Mouse (Mus musculus) CH12.LX (cell line): Measurements from ENCODE around the gene Ptgs2. TPM values are rescaled to one million over a fixed set of nuclear protein-coding genes. Genes with fewer than 3 reads are reported as not detected.

ENCODE experiments used
- DNase-seq: peaks from one replicate; pipeline ENCODE4 v3.0.0-alpha.2; 2013; ENCODE audit errors: extremely low read depth
- H3K27ac ChIP-seq: 2 replicates; pipeline ENCODE4 v1.5.1; 2012; ENCODE audit warnings: low read depth, mild to moderate bottlenecking, control low read depth, moderate library complexity; ENCODE audit not compliant: insufficient read depth
- H3K27me3 ChIP-seq: replicated peaks from 2 replicates; pipeline ENCODE3; 2012; ENCODE audit warnings: inconsistent platforms
- H3K36me3 ChIP-seq, 2 experiments: replicated peaks in 1 of 2; 2 replicates each; pipeline versions ENCODE3 to v1.6.1; 2012; ENCODE audit warnings: inconsistent platforms in 1 of 2, low read length in 1 of 2, mild to moderate bottlenecking in 1 of 2, mixed read lengths in 1 of 2, moderate library complexity in 1 of 2; ENCODE audit not compliant: control insufficient read depth in 1 of 2, insufficient read depth in 1 of 2
- H3K4me1 ChIP-seq, 2 experiments: 2 replicates each; pipeline ENCODE4 v1.6.1; 2012; ENCODE audit warnings: inconsistent platforms in 1 of 2, moderate library complexity in 1 of 2; ENCODE audit not compliant: insufficient read depth in 2 of 2, control insufficient read depth in 1 of 2
- H3K4me2 ChIP-seq: 2 replicates; pipeline ENCODE4 v1.6.1; 2012; ENCODE audit warnings: low read depth, mild to moderate bottlenecking, control low read depth; ENCODE audit not compliant: poor library complexity, insufficient read depth, severe bottlenecking
- H3K4me3 ChIP-seq, 3 experiments: fragments of 150-350 bp in 1 of 3; sonication (generic) in 1 of 3; replicated peaks in 1 of 3; 2 replicates each; pipeline versions ENCODE3 to v1.5.1; 2011 to 2012; ENCODE audit warnings: low read depth in 2 of 3, low read length in 2 of 3, mild to moderate bottlenecking in 2 of 3, moderate library complexity in 2 of 3, control low read depth in 1 of 3, improper control_type of control experiment in 1 of 3, inconsistent platforms in 1 of 3, mixed read lengths in 1 of 3; ENCODE audit not compliant: poor library complexity in 1 of 3
- H3K79me2 ChIP-seq: replicated peaks from 2 replicates; pipeline ENCODE4 v1.6.1; 2012; ENCODE audit warnings: mild to moderate bottlenecking, moderate library complexity; ENCODE audit not compliant: control insufficient read depth, poor library complexity, insufficient read depth, severe bottlenecking; ENCODE audit errors: extremely low read depth
- H3K9ac ChIP-seq: 2 replicates; pipeline ENCODE4 v1.6.1; 2012; ENCODE audit warnings: low read depth, mild to moderate bottlenecking, control low read depth, moderate library complexity; ENCODE audit not compliant: insufficient read depth
- H3K9me3 ChIP-seq: replicated peaks from 2 replicates; pipeline ENCODE3; 2012; ENCODE audit warnings: low read length, inconsistent platforms, mixed read lengths
- CHD1 ChIP-seq: IDR thresholded peaks from 2 replicates; pipeline ENCODE4 v1.6.1; 2012; ENCODE audit warnings: low read depth, low read length, improper control_type of control experiment, inconsistent platforms
- ETS1 ChIP-seq: conservative IDR thresholded peaks from 2 replicates; pipeline ENCODE4 v1.6.1; 2012; ENCODE audit warnings: low read depth, mild to moderate bottlenecking, inconsistent platforms, low read length, improper control_type of control experiment, moderate library complexity
- HCFC1 ChIP-seq: IDR thresholded peaks from 2 replicates; pipeline ENCODE4 v1.6.1; 2012; ENCODE audit warnings: low read depth, mild to moderate bottlenecking, inconsistent platforms, low read length, improper control_type of control experiment
- JUN ChIP-seq: IDR thresholded peaks from 2 replicates; pipeline ENCODE4 v1.6.1; 2011; ENCODE audit warnings: low read depth, mild to moderate bottlenecking, low read length, improper control_type of control experiment, moderate library complexity; ENCODE audit not compliant: insufficient read depth
- MAFK ChIP-seq: IDR thresholded peaks from 2 replicates; pipeline ENCODE4 v1.6.1; 2011; ENCODE audit warnings: low read length, improper control_type of control experiment; ENCODE audit not compliant: insufficient replicate concordance
- MAX ChIP-seq: IDR thresholded peaks from 2 replicates; pipeline ENCODE4 v1.6.1; 2011; ENCODE audit warnings: low read length, improper control_type of control experiment
- MAZ ChIP-seq: IDR thresholded peaks from 2 replicates; pipeline ENCODE4 v1.6.1; 2012; ENCODE audit warnings: low read depth, mild to moderate bottlenecking, inconsistent platforms, low read length, improper control_type of control experiment, moderate library complexity
- MEF2A ChIP-seq: IDR thresholded peaks from 2 replicates; pipeline ENCODE4 v1.6.1; 2014; ENCODE audit warnings: low read depth, mild to moderate bottlenecking, inconsistent platforms, low read length, improper control_type of control experiment, borderline replicate concordance
- NELFE ChIP-seq: IDR thresholded peaks from 2 replicates; pipeline ENCODE4 v1.6.1; 2011; ENCODE audit warnings: low read depth, low read length, improper control_type of control experiment
- POLR2A ChIP-seq: IDR thresholded peaks from 2 replicates; pipeline ENCODE4 v1.6.1; 2011; ENCODE audit warnings: low read depth, mild to moderate bottlenecking, improper control_type of control experiment, low read length
- POLR2AphosphoS2 ChIP-seq: IDR thresholded peaks from 2 replicates; pipeline ENCODE4 v1.6.1; 2011; ENCODE audit warnings: low read depth, low read length, improper control_type of control experiment
- RAD21 ChIP-seq: IDR thresholded peaks from 2 replicates; pipeline ENCODE4 v1.6.1; 2011; ENCODE audit warnings: low read depth, mild to moderate bottlenecking, low read length, improper control_type of control experiment, moderate library complexity
- SIN3A ChIP-seq: IDR thresholded peaks from 2 replicates; pipeline ENCODE4 v1.6.1; 2012; ENCODE audit warnings: low read length, improper control_type of control experiment, inconsistent platforms
- TBP ChIP-seq: conservative IDR thresholded peaks from 2 replicates; pipeline ENCODE4 v1.6.1; 2011; ENCODE audit warnings: low read depth, low read length, improper control_type of control experiment
- USF1 ChIP-seq: IDR thresholded peaks from 2 replicates; pipeline ENCODE4 v1.6.1; 2014; ENCODE audit warnings: low read depth, mild to moderate bottlenecking, inconsistent platforms, low read length, improper control_type of control experiment
- USF2 ChIP-seq: conservative IDR thresholded peaks from 2 replicates; pipeline ENCODE4 v1.6.1; 2011; ENCODE audit warnings: low read depth, low read length, improper control_type of control experiment
- ZMIZ1 ChIP-seq: IDR thresholded peaks from 2 replicates; pipeline ENCODE4 v1.6.1; 2012; ENCODE audit warnings: low read depth, mild to moderate bottlenecking, inconsistent platforms, low read length, improper control_type of control experiment
- ZNF384 ChIP-seq: IDR thresholded peaks from 2 replicates; pipeline ENCODE4 v1.6.1; 2012; ENCODE audit warnings: low read depth, low read length, improper control_type of control experiment, inconsistent platforms
- dilution Hi-C: fragments of 300-500 bp; cut with MboI; formaldehyde crosslinking; loops from 2 replicates; pipeline ENCODE4 v1.14.3; 2020; ENCODE audit warnings: low sequenced_read_pairs; ENCODE audit not compliant: extremely low pct_unique_long_range_greater_than_20kb, extremely low pct_ligation_motif_present
- in situ Hi-C: fragments of 300-500 bp; cut with MboI; formaldehyde crosslinking; loops from 3 replicates; pipeline ENCODE4 v1.14.3; 2019; ENCODE audit warnings: low sequenced_read_pairs, low pct_ligation_motif_present, low pct_unique_long_range_greater_than_20kb, mixed read lengths
- polyA plus RNA-seq: library from polyadenylated mRNA; unstranded; fragments of >175 nt; gene quantifications from 2 replicates; pipeline ENCODE4 v1.2.1, GENCODE M21; 2012; ENCODE audit warnings: low read depth; ENCODE audit not compliant: insufficient read length
- total RNA-seq, 2 experiments: library from RNA; depleted of rRNA; stranded (reverse); fragments of 300-350 nt in 1 of 2; fragments of >200 nt in 1 of 2; gene quantifications; 2 replicates each; pipeline ENCODE4 v1.2.3; 2012 to 2014

Gene Ptgs2
- total and polyA plus RNA-seq, 3 experiments, result 0.09 to 0.34 (median 0.30) TPM

GRCm38 (mm10) chr1:150065684-150066083 lies 34.1 kb upstream of the Ptgs2 start:
- TF ChIP-seq USF2, result no peak
- TF ChIP-seq, all 38 proteins: peak for 0
- H3K4me1 ChIP-seq, result no peaks in the 10 kb centered on the region
- no peaks in the 10 kb centered on the region for H3K79me2 ChIP-seq
- dilution Hi-C loops, result no loop called here
- no peaks in the 10 kb centered on the region for H3K36me3 ChIP-seq
- no peak overlapping the region for H3K4me3 ChIP-seq
- no peaks in the 10 kb centered on the region for H3K27me3 ChIP-seq
- no peak overlapping the region for H3K4me2 ChIP-seq
- H3K27ac ChIP-seq, result no peak overlapping the region
- DNase-seq, result no peak
- no peak overlapping the region for H3K9ac ChIP-seq
- no peaks in the 10 kb centered on the region for H3K9me3 ChIP-seq
- in situ Hi-C loops, result no loop called here

GRCm38 (mm10) chr1:150072880-150073279 lies 27.0 kb upstream of the Ptgs2 start:
- Histone ChIP-seq H3K36me3 (no peaks in the 10 kb centered on the region), H3K9me3 (no peaks in the 10 kb centered on the region), H3K79me2 (no peaks in the 10 kb centered on the region), H3K4me1 (no peaks in the 10 kb centered on the region), H3K4me2 (no peak overlapping the region), H3K27ac (no peak overlapping the region), H3K9ac (no peak overlapping the region), H3K4me3 (no peak overlapping the region), H3K27me3 (no peaks in the 10 kb centered on the region)
- DNase-seq, result no peak
- in situ Hi-C loops (no loop called here), dilution Hi-C loops (no loop called here)
- TF ChIP-seq ETS1, result no peak

GRCm38 (mm10) chr1:150074609-150075008 lies 25.2 kb upstream of the Ptgs2 start:
- dilution Hi-C loops, result no loop called here
- no peak for TF ChIP-seq ZNF384
- TF ChIP-seq SIN3A, result no peak
- TF ChIP-seq POLR2AphosphoS2, result no peak
- TF ChIP-seq NELFE, result no peak
- TF ChIP-seq MAX, result no peak
- TF ChIP-seq MEF2A, result no peak
- TF ChIP-seq MAFK, result no peak
- TF ChIP-seq CHD1, result no peak
- TF ChIP-seq MAZ, result no peak
- TF ChIP-seq HCFC1, result no peak
- TF ChIP-seq POLR2A, result no peak
- TF ChIP-seq ZMIZ1, result no peak
- TF ChIP-seq JUN, result no peak
- no peak for TF ChIP-seq TBP
- TF ChIP-seq USF1, result no peak
- no peak for TF ChIP-seq RAD21
- in situ Hi-C loops, result no loop called here

More at GRCm38 (mm10) chr1:150074609-150075008, 25.2 kb upstream of the Ptgs2 start:
- Histone ChIP-seq H3K4me2 (no peak overlapping the region), H3K27ac (no peak overlapping the region), H3K9me3 (no peaks in the 10 kb centered on the region), H3K79me2 (no peaks in the 10 kb centered on the region), H3K36me3 (no peaks in the 10 kb centered on the region), H3K4me1 (no peaks in the 10 kb centered on the region), H3K9ac (no peak overlapping the region), H3K4me3 (no peak overlapping the region), H3K27me3 (no peaks in the 10 kb centered on the region)
- no peak for DNase-seq
